Mouse (Mus musculus) hindbrain, embryonic 16.5 days (tissue): Measurements from ENCODE around the gene Tmem145. TPM values are rescaled to one million over a fixed set of nuclear protein-coding genes. Genes with fewer than 3 reads are reported as not detected.
A peak's percentile ranks its signal among the peaks of the same experiment; 100 is the strongest.
"Not testable (repeated sequence)": the region's sequence is repeated elsewhere in the genome, so short reads cannot be mapped to it uniquely, and the experiment has no call there.

Experiments
- ATAC-seq: fragments of 200-750 bp; cut with Nextera tagmentation; 2 replicates; pipeline ENCODE4 v1.8.0; 2017; ENCODE audit warnings: moderate TSS enrichment, moderate library complexity
- H3K27ac ChIP-seq: fragments of 300-500 bp; sonication (generic); 2 replicates; pipeline ENCODE4 v1.5.1; 2014; ENCODE audit warnings: low read depth, mild to moderate bottlenecking, control low read depth, low read length, moderate library complexity
- H3K27me3 ChIP-seq: fragments of 300-500 bp; sonication (generic); replicated peaks from 2 replicates; pipeline ENCODE4 v1.6.1; 2014; ENCODE audit warnings: low read length; ENCODE audit not compliant: control insufficient read depth, insufficient read depth
- H3K36me3 ChIP-seq: fragments of 300-500 bp; sonication (generic); 2 replicates; pipeline ENCODE4 v1.6.1; 2014; ENCODE audit warnings: mild to moderate bottlenecking, low read length, moderate library complexity, mixed read lengths; ENCODE audit not compliant: control insufficient read depth, insufficient read depth
- H3K4me1 ChIP-seq: fragments of 300-500 bp; sonication (generic); 2 replicates; pipeline ENCODE4 v1.6.1; 2014; ENCODE audit warnings: low read depth, low read length; ENCODE audit not compliant: control insufficient read depth, insufficient read depth
- H3K4me2 ChIP-seq: fragments of 300-500 bp; sonication (generic); 2 replicates; pipeline ENCODE4 v1.6.1; 2014; ENCODE audit warnings: mild to moderate bottlenecking, low read length, control low read depth, moderate library complexity
- H3K4me3 ChIP-seq: fragments of 300-500 bp; sonication (generic); 2 replicates; pipeline ENCODE4 v1.5.1; 2014; ENCODE audit warnings: mild to moderate bottlenecking, low read length, control low read depth, moderate library complexity
- H3K9ac ChIP-seq: fragments of 300-500 bp; sonication (generic); 2 replicates; pipeline ENCODE4 v1.6.1; 2014; ENCODE audit warnings: low read depth, mild to moderate bottlenecking, control low read depth, low read length, moderate library complexity
- H3K9me3 ChIP-seq: fragments of 300-500 bp; sonication (generic); 2 replicates; pipeline ENCODE4 v1.6.1; 2014; ENCODE audit warnings: mild to moderate bottlenecking, low read length, moderate library complexity; ENCODE audit not compliant: control insufficient read depth
- WGBS: fragments of 180-500 bp; shearing (Covaris S2); extraction: QIAGEN DNeasy Blood & Tissue Kit; methylation state at CpG from one replicate; pipeline ENCODE4 v1.1.7; 2014; 5-methylcytosine and 5-hydroxymethylcytosine counted together
- polyA plus RNA-seq: library from polyadenylated mRNA; unstranded; fragments of >200 nt; fragmentation: Nextera tagmentation; extraction: Ambion mirVana; gene quantifications from 2 replicates; pipeline ENCODE4 v1.2.1, GENCODE M21; 2015

Tmem145 gene
- 78.7 and 85.0 TPM in 2 replicates for polyA plus RNA-seq

DNA sequence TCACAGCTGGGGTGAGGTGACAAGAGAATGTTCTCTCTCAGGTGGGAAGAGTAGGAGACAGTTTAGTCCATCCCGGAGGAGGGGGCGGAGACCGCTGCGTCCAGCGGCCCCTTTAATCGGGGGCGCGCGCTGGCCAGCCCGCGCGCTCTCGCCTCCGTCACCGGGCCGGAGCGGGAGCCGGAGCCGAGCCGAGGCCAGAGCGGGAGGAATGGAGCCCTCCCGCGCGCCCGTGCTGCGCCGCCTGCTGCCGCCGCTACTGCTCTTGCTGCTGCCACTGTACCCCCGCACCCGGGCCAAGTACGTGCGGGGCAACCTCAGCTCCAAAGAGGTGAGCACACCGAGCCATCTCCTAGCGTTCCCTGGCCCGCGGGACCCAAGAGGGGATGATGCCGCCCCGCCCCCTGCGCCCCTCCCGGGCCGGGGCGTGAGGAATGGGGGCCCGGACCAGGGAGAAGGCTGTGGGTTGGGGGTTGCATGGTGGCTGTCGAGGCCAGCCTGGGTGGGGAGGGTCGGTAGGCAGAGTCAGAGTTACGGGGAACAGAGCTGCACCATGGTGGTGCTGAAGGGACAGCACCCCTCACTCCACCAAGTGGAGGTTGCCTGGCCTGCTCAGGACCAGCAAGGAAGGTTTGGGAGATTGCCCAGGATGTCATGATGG is at the start of gene Tmem145:
Tmem145 (plus strand) TSS at position 151 of the 658 bp plus-strand sequence.
- no peaks in the 10 kb centered on the region for H3K36me3 ChIP-seq
- H3K27me3 ChIP-seq, result no peaks in the 10 kb centered on the region
- peak; percentile 76 for ATAC-seq
- under 1% methylated on average over 47 of the region's 47 CpGs for WGBS
- peak within 1 kb of the TSS; percentile 87 for H3K9ac ChIP-seq
- peak within 1 kb of the TSS; percentile 75 for H3K4me3 ChIP-seq
- peak within 1 kb of the TSS; percentile 87 for H3K4me2 ChIP-seq
- peak within 1 kb of the TSS; percentile 86 for H3K27ac ChIP-seq
- H3K9me3 ChIP-seq, result no peaks in the 10 kb centered on the region
- peaks cover 7% of the 10 kb centered on the region for H3K4me1 ChIP-seq

DNA sequence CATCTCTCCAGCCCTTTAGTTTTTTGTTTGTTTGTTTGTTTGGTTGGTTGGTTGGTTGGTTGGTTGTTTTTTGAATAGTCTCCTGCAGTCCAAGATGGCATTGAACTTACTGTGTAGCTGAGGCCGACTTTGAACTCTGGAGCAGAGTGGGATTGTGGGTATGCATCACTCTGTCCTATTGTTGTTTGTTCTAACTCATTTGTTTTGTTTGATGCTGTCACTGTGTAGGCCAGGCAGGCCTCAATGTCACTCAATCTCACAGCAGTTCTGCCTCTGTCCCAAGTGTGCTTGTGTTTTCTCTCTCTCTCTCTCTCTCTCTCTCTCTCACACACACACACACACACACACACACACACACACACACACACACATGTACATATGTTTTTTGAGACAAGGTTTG is 44.0 kb upstream of the Tmem145 start:
- Histone ChIP-seq H3K27ac (no peak overlapping the region), H3K9me3 (no peaks in the 10 kb centered on the region), H3K4me3 (no peak overlapping the region), H3K9ac (no peak overlapping the region), H3K4me1 (peaks cover 2% of the 10 kb centered on the region), H3K4me2 (no peak overlapping the region), H3K36me3 (no peaks in the 10 kb centered on the region), H3K27me3 (no peaks in the 10 kb centered on the region; the same call in none of the 2 replicates)
- 89% methylated on average over 1 of the region's 1 CpGs for whole genome bisulfite sequencing
- ATAC-seq, result no peak

DNA sequence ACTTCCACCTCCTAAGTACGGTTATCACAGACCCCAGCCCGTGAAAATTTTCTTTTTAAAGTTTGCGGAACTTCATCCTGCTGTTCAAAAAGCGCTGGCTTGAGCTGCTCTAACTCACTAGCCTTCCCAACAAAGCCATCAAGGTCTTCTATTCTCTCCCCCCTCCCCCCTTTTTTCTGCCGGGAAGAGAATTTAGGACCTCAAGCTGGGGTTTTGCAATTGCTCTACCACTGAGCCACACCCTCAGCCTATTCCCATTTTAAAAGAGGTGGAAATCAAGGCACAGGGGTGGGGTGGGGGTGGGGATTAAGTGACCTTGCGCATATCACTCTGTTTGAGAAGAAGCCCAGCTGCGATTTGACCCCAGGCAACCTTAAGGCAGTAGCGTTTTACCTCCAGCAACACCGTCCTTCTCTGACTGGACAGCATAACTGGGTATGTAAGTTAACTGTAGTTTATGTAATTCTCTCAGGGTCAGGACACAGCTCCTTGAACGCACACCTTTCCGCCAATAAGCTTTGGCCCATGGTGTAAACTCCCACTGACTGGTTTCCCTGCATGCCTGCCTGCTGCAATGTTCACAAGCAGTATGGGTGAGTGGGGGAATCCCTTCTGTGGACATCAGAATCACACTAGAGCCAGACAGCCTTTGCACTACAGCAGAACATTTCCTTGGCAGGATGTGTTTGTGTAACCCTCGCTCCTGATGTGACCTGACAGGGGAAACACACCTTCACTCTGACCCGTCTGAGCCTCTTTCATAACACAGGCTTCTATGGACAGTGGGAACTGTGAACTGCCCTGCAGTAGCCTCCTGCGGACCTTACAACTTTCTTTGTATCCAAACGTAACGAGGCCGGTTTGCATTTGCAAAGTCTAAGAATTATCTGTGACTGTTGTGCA is 41.7 kb upstream of the Tmem145 start:
- H3K36me3 ChIP-seq, result no peaks in the 10 kb centered on the region
- no peaks in the 10 kb centered on the region; the same call in none of the 2 replicates for H3K27me3 ChIP-seq
- WGBS, result 28% methylated on average over 17 of the region's 17 CpGs
- peaks cover 9% of the 10 kb centered on the region for H3K4me1 ChIP-seq
- no peak overlapping the region for H3K27ac ChIP-seq
- no peak overlapping the region for H3K9ac ChIP-seq
- no peak for ATAC-seq
- no peak overlapping the region for H3K4me2 ChIP-seq
- H3K4me3 ChIP-seq, result no peak overlapping the region
- no peaks in the 10 kb centered on the region for H3K9me3 ChIP-seq

DNA sequence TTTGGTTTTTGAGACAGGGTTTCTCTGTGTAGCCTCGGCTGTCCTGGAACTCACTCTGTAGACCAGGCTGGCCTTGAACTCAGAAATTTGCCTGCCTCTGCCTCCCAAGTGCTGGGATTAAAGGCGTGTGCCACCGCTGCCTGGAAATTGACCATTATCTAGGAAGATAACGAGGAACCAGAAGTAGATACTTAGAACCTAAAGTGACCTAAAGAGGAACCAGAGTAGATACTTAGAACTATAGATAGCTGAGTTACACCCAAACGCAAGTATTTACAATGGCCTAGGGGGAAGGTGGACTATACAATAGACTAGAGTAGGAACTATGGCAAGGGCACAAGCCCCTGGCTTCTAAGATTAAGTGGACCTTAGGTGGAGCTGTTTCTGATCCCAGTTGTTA is 40.2 kb upstream of the Tmem145 start:
- H3K9ac ChIP-seq, H3K27ac ChIP-seq, H3K9me3 ChIP-seq, ATAC-seq, H3K36me3 ChIP-seq, H3K4me2 ChIP-seq, H3K4me3 ChIP-seq, H3K27me3 ChIP-seq: not testable (repeated sequence)
- H3K4me1 ChIP-seq, result peaks cover 19% of the 10 kb centered on the region
- WGBS, result 94% methylated on average over 5 of the region's 5 CpGs

DNA sequence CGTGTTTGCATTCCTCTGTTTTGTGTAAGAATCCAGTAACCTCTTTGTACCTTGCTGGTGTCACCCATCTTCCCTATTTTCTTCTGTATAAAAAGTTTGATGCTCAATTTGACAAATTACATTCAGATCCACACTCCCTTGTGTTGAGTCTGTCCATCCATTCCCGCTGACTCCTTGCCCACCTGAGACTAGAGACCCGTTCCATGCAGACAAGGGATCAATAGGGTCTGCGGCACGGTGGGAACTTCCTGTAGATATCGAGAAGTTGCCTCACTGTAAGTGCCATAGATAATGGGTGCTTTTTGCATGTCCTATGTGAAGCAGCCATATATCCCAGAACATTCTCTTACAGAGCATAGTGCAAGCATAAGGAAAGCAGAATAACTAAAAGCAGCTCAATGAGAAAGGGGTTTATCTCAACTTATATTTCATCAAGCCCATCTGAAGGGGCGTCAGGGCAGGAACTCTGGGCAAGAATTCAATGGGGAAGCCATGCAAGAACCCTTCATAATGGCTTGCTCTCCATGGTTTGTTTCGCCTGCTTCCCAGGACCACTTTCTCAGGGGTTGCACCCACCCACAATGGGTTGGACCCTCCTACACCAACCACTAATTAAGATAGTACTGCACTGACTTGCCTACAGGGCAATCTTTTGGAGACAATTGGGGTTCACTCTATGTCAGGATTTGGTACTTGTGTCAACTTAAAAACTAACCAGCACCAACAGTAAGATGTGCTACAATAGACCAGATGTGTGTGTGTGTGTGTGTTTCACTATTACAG is 39.5 kb upstream of the Tmem145 start:
- Histone ChIP-seq H3K9me3 (no peaks in the 10 kb centered on the region), H3K36me3 (peaks cover 3% of the 10 kb centered on the region; the same call in 1 of the 2 replicates), H3K4me2 (peak overlapping the region; percentile 79), H3K27ac (no peak overlapping the region), H3K4me1 (peaks cover 19% of the 10 kb centered on the region), H3K4me3 (no peak overlapping the region), H3K27me3 (no peaks in the 10 kb centered on the region; the same call in none of the 2 replicates), H3K9ac (no peak overlapping the region; the same call in 1 of the 2 replicates)
- 92% methylated on average over 8 of the region's 8 CpGs for WGBS
- ATAC-seq, result no peak

DNA sequence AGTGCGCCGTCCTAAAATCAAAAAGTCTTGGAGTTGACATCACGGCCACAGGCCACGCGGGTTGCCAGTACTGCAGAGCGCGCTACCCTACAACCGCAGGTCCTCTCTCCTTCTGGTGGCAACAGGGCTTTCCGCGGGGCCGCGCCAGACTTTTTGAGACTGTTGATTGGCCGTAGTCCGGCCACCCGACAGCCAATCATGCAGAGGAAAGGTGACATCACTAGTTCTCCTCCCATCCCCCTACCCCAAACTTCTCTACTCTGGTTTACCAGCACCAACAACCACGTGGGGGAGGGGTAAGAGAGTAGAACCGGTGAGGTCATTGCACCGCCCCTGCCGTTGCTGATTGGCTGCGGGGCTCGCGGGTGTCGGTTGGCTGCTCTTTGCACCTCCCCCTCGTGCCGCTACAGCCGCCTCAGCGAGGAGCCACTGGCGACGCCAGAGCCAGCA is 38.6 kb upstream of the Tmem145 start, which contains the start of gene Cic:
Cic (plus strand) TSS at position 404 of the 450 bp plus-strand sequence.
- WGBS, result 0% methylated on average over 29 of the region's 29 CpGs
- peak; percentile 88 for ATAC-seq

DNA sequence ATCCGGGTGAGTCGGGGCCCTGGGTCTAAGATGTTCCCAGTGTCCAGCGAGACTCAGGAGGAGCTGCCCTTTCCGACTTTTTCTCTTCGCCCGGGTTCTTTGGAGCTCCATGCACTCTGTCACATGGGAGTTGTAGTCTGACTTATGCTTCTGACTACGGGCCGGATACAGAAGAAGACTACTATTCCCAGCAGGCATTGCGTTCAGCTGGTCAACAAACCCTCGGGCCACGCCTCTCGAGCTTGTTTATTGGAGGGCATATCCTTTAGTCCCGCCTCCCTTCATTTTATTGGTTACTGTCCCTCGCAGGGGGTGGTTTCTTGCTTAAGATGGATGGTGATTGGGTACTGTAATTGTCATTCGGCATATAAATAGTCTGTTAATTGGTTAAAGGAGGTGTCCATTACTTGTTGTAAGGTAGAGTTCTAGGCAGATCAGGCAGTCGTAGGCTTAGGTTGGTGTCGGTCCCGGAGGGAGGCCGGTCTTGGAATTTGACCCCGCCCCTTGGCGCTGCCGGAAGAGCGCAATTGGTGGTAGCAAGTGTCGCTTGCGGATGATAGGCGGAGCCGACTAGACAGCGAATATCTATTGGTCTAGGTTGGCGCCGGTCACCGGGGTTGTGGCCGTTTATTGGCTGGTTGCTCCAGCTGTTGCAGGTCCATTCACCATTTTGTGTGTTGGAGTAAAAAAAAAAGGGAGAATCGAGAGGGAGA is 38.0 kb upstream of the Tmem145 start:
- Histone ChIP-seq H3K9ac (peak overlapping the region; percentile 92), H3K27ac (peak overlapping the region; percentile 97), H3K27me3 (no peaks in the 10 kb centered on the region; the same call in none of the 2 replicates), H3K36me3 (peaks cover 16% of the 10 kb centered on the region; the same call in 1 of the 2 replicates), H3K4me2 (peak overlapping the region; percentile 79), H3K9me3 (no peaks in the 10 kb centered on the region), H3K4me3 (peak overlapping the region; percentile 83), H3K4me1 (peaks cover 19% of the 10 kb centered on the region)
- WGBS, result 1% methylated on average over 33 of the region's 33 CpGs
- peak; percentile 96 for ATAC-seq

More for the DNA sequence above, 38.6 kb upstream of the Tmem145 start, which contains the start of gene Cic:
- no peaks in the 10 kb centered on the region for H3K9me3 ChIP-seq
- H3K4me3 ChIP-seq, result peak within 1 kb of the TSS; percentile 83
- H3K27me3 ChIP-seq, result no peaks in the 10 kb centered on the region; the same call in none of the 2 replicates
- peak within 1 kb of the TSS; percentile 92 for H3K9ac ChIP-seq
- peak within 1 kb of the TSS; percentile 79 for H3K4me2 ChIP-seq
- H3K36me3 ChIP-seq, result peaks cover 12% of the 10 kb centered on the region; the same call in 1 of the 2 replicates
- H3K27ac ChIP-seq, result peak within 1 kb of the TSS; percentile 97
- H3K4me1 ChIP-seq, result peaks cover 19% of the 10 kb centered on the region

DNA sequence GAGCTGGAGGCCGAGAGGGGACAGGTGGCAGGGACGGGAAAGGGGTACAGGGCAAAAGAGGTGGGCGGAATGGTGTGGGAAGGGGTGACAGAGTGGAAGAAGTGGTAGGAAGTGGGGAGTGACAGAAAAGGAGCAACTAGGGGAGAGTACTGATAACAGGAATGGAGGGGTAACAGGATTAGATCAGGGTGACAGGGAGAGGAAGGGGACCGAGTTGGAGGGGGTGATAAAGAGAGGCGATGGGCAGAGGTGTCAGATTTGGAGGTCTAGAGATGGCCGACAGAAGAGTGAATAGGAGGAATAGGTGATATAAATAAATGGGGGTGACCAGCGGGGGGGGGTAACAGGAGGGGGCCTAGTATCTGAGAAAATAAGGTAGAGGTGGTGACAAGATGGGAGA is 37.3 kb upstream of the Tmem145 start:
- Histone ChIP-seq H3K4me2 (peak overlapping the region; percentile 68), H3K9ac (peak overlapping the region; percentile 92), H3K27me3 (no peaks in the 10 kb centered on the region; the same call in none of the 2 replicates), H3K27ac (peak overlapping the region; percentile 87), H3K4me3 (peak overlapping the region; percentile 83), H3K4me1 (peaks cover 20% of the 10 kb centered on the region), H3K36me3 (peaks cover 22% of the 10 kb centered on the region; the same call in 1 of the 2 replicates), H3K9me3 (no peaks in the 10 kb centered on the region)
- ATAC-seq, result no peak
- WGBS, result 2% methylated on average over 7 of the region's 7 CpGs
